Mouse (Mus musculus): ENCODE data around the gene Cox15.

The Cox15 gene

GRCm38 (mm10) chr19:43752489-43753225 is at the start of gene Cox15, which contains the start of gene Cutc:
TSS of gene Cox15 (minus strand) at chr19:43753000.
TSS of gene Cutc (plus strand) at chr19:43752996.
- in situ Hi-C loops (cut with MboI; ENCODE audit: low pct_unique_long_range_greater_than_20kb in 1 of 2, low sequenced_read_pairs in 2 of 2, unreplicated experiment in 1 of 2) = loop anchor here in 1 of 2 experiments (5.0 kb wide), 2 partner anchors 125 to 210 kb away; no protein-coding TSS in a partner anchor

DNA sequence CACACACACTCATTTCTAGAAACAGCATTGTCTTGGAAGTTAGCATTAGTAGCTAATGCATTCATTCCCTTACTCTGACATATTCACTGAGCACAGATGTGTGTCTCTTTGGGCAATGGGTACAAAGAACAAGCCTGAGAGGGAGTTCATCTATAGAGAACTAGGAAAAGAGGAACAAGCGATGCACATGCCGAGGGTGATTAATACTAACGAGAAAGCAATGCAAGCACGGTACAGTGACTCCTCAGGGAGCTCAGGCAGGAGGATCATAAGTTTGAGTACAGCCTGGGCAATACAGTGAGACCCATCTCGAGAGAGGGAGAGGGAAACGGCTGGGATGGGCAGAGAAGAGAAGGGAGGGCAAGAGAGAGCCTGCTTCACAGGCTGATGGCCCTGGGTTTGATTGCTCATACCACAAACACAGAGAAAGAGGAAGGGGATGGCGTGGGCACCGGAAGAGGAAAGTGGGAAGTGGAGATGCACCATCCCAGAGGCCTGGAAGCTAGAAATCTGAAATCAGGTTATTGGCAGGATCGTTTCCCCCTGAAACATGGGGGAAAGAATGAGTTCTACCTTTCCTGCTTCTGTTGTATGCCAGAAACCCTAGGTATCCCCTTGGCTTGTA is 48.7 kb upstream of the Cox15 start:
- in situ Hi-C loops (cut with MboI; ENCODE audit: low pct_unique_long_range_greater_than_20kb in 1 of 2, low sequenced_read_pairs in 2 of 2, unreplicated experiment in 1 of 2) = no loop called here

DNA sequence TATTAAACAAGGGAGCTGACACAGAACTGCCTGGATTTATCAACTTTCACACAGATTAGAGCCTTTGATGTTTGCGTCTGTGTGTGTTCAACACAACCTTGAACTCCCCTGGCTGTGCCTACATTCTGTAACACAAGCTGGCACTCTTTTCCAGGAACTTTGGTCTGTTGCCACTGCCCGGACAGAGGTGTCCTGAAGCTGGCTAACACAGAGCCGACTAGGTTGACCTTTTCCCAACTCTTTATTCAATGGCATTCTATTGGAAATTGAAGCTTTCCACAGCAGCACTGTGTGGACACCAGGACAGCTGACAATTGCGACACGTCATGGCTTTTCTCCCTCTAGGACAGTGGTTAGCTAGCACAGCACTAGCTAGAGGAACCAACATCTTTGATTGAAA is 44.4 kb upstream of the Cox15 start:
- in situ Hi-C loops (cut with MboI; ENCODE audit: low pct_unique_long_range_greater_than_20kb in 1 of 2, low sequenced_read_pairs in 2 of 2, unreplicated experiment in 1 of 2) = no loop called here

DNA sequence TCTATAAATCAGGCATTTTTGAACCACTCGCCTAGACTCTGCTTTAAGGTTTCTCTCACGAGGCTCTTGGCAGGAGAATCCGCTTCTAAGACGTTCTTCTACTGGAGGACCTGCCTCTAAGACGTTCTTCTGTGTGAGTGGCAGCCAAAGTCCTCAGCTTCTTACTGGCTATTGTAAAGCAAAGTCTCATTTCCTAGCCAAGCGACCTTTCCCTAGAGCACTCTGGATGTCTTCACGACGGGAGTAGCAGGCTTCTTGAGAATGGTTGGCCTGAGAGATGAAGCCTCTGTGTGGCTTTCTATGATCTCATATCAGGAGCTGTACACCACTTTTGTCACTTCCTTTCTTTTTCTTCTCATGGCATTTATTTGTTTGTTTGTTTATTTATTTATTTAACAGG is 42.7 kb upstream of the Cox15 start:
- in situ Hi-C loops (cut with MboI; ENCODE audit: low pct_unique_long_range_greater_than_20kb in 1 of 2, low sequenced_read_pairs in 2 of 2, unreplicated experiment in 1 of 2) = no loop called here

GRCm38 (mm10) chr19:43793951-43794350 is 41.2 kb upstream of the Cox15 start:
- in situ Hi-C loops (cut with MboI; ENCODE audit: low pct_unique_long_range_greater_than_20kb in 1 of 2, low sequenced_read_pairs in 2 of 2, unreplicated experiment in 1 of 2) = no loop called here

- in situ Hi-C loops (cut with MboI; ENCODE audit: low pct_unique_long_range_greater_than_20kb in 1 of 2, low sequenced_read_pairs in 2 of 2, unreplicated experiment in 1 of 2) = no loop called here
These were observed 39.7 kb upstream of the Cox15 start for GRCm38 (mm10) chr19:43792537-43792936.

DNA sequence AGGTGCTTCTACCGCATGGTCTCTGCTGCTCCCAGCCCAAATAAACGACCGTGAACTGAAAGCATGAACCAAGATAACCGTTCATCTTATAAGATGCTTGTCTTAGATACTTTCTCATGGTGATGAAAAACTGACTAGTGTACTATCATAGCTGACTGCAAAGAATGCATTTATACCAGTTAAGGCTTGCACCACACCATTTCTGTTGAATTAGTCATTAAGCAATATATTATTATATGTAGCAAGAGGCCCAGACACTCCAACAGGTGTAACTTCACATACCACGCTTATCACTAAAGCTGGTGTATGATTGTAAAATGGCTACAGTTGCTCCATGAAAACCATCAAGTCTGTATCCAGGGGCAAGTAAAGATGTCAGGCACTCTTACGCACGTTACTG is 37.0 kb upstream of the Cox15 start:
- in situ Hi-C loops (cut with MboI; ENCODE audit: low pct_unique_long_range_greater_than_20kb in 1 of 2, low sequenced_read_pairs in 2 of 2, unreplicated experiment in 1 of 2) = no loop called here

GRCm38 (mm10) chr19:43786249-43787026 is 33.6 kb upstream of the Cox15 start:
- in situ Hi-C loops (cut with MboI; ENCODE audit: low pct_unique_long_range_greater_than_20kb in 1 of 2, low sequenced_read_pairs in 2 of 2, unreplicated experiment in 1 of 2) = no loop called here

DNA sequence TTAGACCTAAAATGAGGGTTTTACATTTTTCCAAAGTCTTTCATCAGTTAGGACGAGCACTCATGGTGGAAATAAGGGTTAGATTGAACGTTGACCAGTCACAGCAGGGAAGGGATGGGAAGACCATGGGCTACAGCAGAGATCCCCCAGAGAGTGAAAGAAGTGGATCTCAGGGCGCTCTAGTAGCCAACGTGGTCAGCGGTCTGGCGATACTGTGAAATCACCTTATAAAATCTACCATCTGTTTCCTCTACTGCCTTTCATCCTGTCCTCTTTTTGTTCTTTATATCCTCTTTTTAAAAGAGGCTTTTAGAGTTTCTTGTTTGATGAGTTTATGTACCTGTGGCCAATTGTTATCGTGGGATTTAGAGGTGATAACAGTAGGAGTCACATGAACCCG is 32.0 kb upstream of the Cox15 start:
- in situ Hi-C loops (cut with MboI; ENCODE audit: low pct_unique_long_range_greater_than_20kb in 1 of 2, low sequenced_read_pairs in 2 of 2, unreplicated experiment in 1 of 2) = no loop called here

GRCm38 (mm10) chr19:43781980-43782379 is 29.2 kb upstream of the Cox15 start, which contains the start of gene Abcc2:
TSS of gene Abcc2 (plus strand) at chr19:43782192.
- in situ Hi-C loops (cut with MboI; ENCODE audit: low pct_unique_long_range_greater_than_20kb in 1 of 2, low sequenced_read_pairs in 2 of 2, unreplicated experiment in 1 of 2) = no loop called here

- in situ Hi-C loops (cut with MboI; ENCODE audit: low pct_unique_long_range_greater_than_20kb in 1 of 2, low sequenced_read_pairs in 2 of 2, unreplicated experiment in 1 of 2) = no loop called here
These were observed 27.6 kb upstream of the Cox15 start for GRCm38 (mm10) chr19:43780391-43780790.

- in situ Hi-C loops (cut with MboI; ENCODE audit: low pct_unique_long_range_greater_than_20kb in 1 of 2, low sequenced_read_pairs in 2 of 2, unreplicated experiment in 1 of 2) = no loop called here
These were observed 24.5 kb upstream of the Cox15 start for GRCm38 (mm10) chr19:43777308-43777707.

DNA sequence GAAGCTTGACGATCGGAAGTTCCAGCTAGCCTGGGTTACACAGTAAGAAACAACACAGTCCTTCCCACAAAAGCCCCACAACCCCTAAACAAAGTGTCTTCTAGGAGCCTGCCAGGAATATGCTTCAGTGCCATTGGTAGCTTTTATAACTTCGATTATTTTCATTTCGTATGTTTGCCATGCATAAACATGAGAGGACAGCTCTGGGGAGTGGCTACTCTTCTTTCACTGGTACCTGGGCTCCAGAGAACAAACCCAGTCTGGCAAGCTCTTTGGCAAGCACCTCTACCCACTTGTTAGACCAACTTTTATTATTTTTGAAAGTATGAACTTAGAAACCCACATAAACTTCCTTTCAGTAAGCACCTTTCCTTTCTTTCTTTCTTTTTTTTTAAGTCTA is 23.8 kb upstream of the Cox15 start:
- in situ Hi-C loops (cut with MboI; ENCODE audit: low pct_unique_long_range_greater_than_20kb in 1 of 2, low sequenced_read_pairs in 2 of 2, unreplicated experiment in 1 of 2) = no loop called here

DNA sequence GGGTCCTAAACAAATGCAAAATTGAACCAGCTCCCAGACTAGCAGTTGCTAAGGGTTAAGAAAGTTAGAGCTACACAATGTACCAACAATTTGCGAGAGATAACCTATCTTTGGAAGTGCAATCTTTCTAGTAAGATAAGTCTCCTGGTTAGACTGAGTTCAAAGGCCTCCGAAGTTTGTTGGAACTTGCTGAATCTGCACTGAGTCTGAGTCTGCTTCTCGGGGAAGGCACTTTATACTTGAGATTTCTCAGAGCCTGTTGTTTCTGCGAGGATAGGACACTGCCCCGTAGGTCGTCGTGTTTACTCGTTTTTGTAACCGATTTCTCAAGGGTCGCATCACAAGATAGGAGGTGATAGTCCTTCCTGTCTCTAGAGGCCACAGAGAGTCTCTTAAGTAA is 22.6 kb upstream of the Cox15 start:
- in situ Hi-C loops (cut with MboI; ENCODE audit: low pct_unique_long_range_greater_than_20kb in 1 of 2, low sequenced_read_pairs in 2 of 2, unreplicated experiment in 1 of 2) = no loop called here

- in situ Hi-C loops (cut with MboI; ENCODE audit: low pct_unique_long_range_greater_than_20kb in 1 of 2, low sequenced_read_pairs in 2 of 2, unreplicated experiment in 1 of 2) = no loop called here
These were observed 19.5 kb upstream of the Cox15 start for GRCm38 (mm10) chr19:43772311-43772710.

GRCm38 (mm10) chr19:43771499-43771969 is 18.7 kb upstream of the Cox15 start:
- in situ Hi-C loops (cut with MboI; ENCODE audit: low pct_unique_long_range_greater_than_20kb in 1 of 2, low sequenced_read_pairs in 2 of 2, unreplicated experiment in 1 of 2) = no loop called here

GRCm38 (mm10) chr19:43770584-43770983 is 17.8 kb upstream of the Cox15 start:
- in situ Hi-C loops (cut with MboI; ENCODE audit: low pct_unique_long_range_greater_than_20kb in 1 of 2, low sequenced_read_pairs in 2 of 2, unreplicated experiment in 1 of 2) = no loop called here

DNA sequence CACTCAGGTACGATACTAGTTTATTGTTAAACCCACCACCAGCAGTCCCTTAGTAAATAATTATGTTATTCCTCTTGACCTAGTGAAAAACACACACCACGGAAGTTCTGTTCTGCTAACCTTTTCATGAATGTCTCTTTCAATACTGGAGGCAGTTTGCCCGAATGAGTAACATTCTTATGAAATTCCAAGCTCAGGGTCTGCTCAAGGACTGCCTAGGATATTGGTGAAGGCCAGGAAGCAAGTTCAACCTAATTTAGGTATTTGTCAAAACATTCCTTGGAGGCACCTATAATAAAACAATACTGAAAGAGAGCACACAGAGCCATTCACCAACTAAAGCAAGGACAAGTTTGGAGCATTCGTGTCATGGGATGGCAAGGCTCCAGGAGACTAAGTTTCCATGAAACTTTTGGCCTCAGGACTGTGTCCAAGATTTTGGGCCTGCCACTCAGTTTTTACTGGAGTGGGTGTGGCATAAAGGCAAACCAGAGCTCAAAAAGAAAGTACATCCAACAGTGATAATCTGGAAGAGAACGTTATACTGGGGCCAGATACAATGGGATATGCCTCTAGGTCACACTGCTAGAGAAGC is 16.7 kb upstream of the Cox15 start:
- in situ Hi-C loops (cut with MboI; ENCODE audit: low pct_unique_long_range_greater_than_20kb in 1 of 2, low sequenced_read_pairs in 2 of 2, unreplicated experiment in 1 of 2) = no loop called here
